Mouse (Mus musculus) G1E (cell line): ENCODE data around the gene Harbi1. TPM values are rescaled to one million over a fixed set of nuclear protein-coding genes. Genes with fewer than 3 reads are reported as not detected.

ENCODE experiments used
- ATAC-seq: 2 replicates; pipeline ENCODE4 v1.8.0; 2016; ENCODE audit warnings: mild to moderate bottlenecking; ENCODE audit not compliant: insufficient number of reproducible peaks, poor library complexity, low FRiP score, severe bottlenecking; ENCODE audit errors: extremely low read depth
- DNase-seq: peaks from one replicate; pipeline ENCODE4 v3.0.0; 2012; ENCODE audit warnings: low spot score
- H3K27me3 ChIP-seq: 2 replicates; pipeline ENCODE4 v1.6.1; 2012; ENCODE audit warnings: mild to moderate bottlenecking, low read length, inconsistent platforms; ENCODE audit not compliant: insufficient read depth
- H3K36me3 ChIP-seq: replicated peaks from 2 replicates; pipeline ENCODE3; 2012; ENCODE audit warnings: mild to moderate bottlenecking, inconsistent platforms
- H3K4me1 ChIP-seq: 2 replicates; pipeline ENCODE4 v1.6.1; 2012; ENCODE audit warnings: low read depth, low read length, inconsistent platforms, mixed read lengths; ENCODE audit not compliant: insufficient read depth
- H3K4me3 ChIP-seq: 2 replicates; pipeline ENCODE4 v1.5.1; 2012; ENCODE audit warnings: low read depth, mild to moderate bottlenecking, inconsistent platforms, low read length, moderate library complexity, mixed read lengths
- H3K9me3 ChIP-seq: replicated peaks from 2 replicates; pipeline ENCODE4 v1.6.1; 2012; ENCODE audit warnings: inconsistent platforms
- CTCF ChIP-seq: IDR thresholded peaks from 2 replicates; pipeline ENCODE4 v1.5.1; 2012; ENCODE audit warnings: low read depth, low read length, inconsistent platforms, mixed read lengths
- GATA1 ChIP-seq: IDR thresholded peaks from 2 replicates; pipeline ENCODE4 v1.6.1; 2012; ENCODE audit warnings: borderline replicate concordance, low read length, inconsistent platforms, mixed read lengths
- GATA2 ChIP-seq: IDR thresholded peaks from 2 replicates; pipeline ENCODE4 v1.6.1; 2012; ENCODE audit warnings: low read depth, low read length, inconsistent platforms, borderline replicate concordance
- POLR2AphosphoS5 ChIP-seq: IDR thresholded peaks from 2 replicates; pipeline ENCODE4 v1.6.1; 2012; ENCODE audit warnings: low read depth, low read length, inconsistent platforms; ENCODE audit not compliant: insufficient replicate concordance
- TAL1 ChIP-seq: conservative IDR thresholded peaks from 2 replicates; pipeline ENCODE4 v1.6.1; 2012; ENCODE audit warnings: low read depth, low read length, inconsistent platforms, mixed read lengths
- polyA plus RNA-seq: library from polyadenylated mRNA; stranded (reverse); fragments of >175 nt; gene quantifications from 2 replicates; pipeline ENCODE4 v1.2.3, GENCODE M21; 2012
- total RNA-seq, 2 experiments: library from RNA; stranded (forward) in 1 of 2; stranded (reverse) in 1 of 2; fragments of 200-1000 nt in 1 of 2; fragments of >200 nt in 1 of 2; fragmentation: Nextera tagmentation in 1 of 2; gene quantifications; 2 replicates each; pipeline ENCODE4 v1.2.3; 2014 to 2017

Harbi1 gene
- total and polyA plus RNA-seq, 3 experiments, result 2.9 to 15.2 (median 14.8) TPM

DNA sequence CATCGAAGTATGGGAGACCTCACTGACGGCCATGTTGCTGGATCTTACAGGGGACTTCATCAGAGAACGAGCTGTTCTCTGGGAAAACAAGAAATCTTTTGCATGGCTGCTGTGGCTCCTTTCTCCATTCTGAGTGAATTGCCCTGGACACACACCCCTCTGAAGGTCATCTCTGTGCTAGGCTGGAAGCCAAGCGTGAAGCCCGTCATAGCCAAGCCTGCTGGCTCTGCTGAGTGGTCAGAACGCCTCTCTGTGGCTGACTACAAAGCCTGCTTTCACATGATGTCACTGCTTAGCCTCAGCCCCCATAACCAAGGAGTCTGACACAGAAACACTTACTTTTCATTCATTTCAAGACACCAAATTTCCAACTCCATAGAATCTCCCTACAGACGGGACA lies 21.2 kb upstream of the Harbi1 start:
- no peaks in the 10 kb centered on the region for H3K9me3 ChIP-seq
- no peaks in the 10 kb centered on the region for H3K27me3 ChIP-seq
- ATAC-seq (no peak), DNase-seq (no peak)
- H3K4me3 ChIP-seq, result no peak overlapping the region
- TF ChIP-seq GATA2 (no peak), GATA1 (no peak), POLR2AphosphoS5 (no peak), TAL1 (no peak), CTCF (no peak)
- no peaks in the 10 kb centered on the region for H3K4me1 ChIP-seq
- peaks cover 74% of the 10 kb centered on the region for H3K36me3 ChIP-seq

DNA sequence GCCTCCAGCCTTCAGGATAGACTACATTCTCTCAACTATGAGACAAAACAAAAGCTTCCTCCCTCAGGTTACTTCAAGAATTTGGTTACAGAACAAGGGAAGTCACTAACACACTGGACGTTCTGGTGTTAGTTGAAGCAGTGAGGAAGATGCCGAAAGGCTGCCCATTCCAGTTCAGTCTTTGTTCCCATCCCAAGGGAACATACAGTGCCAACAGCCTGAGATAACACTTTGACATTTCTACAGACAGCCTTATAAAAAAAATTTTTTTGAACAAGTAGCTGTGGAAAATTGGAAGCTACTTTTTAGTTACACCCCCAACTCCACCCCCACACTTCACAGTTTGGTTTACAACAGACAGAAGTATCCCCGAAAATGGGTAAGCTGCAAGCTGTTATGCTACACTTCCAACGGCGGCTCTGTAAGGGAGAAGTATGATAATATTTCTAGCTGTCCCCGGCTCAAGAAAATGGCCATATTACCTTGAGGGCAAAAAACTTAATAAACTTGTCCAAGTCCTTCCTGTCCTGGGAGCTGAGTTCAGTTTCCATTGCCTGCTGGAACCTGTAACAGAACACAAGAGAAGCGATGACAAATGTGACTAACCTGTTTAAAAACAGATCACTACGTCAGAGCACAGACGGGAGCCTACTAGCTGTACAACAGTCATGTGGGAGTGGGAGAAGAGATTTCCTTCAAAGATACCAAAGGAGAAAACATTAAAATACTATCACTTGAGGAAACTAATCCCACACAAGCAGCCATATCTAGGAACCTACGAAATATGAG lies 15.0 kb upstream of the Harbi1 start:
- Histone ChIP-seq H3K4me1 (no peaks in the 10 kb centered on the region; the same call in 1 of the 2 replicates), H3K27me3 (no peaks in the 10 kb centered on the region), H3K36me3 (peaks cover 40% of the 10 kb centered on the region), H3K9me3 (no peaks in the 10 kb centered on the region), H3K4me3 (no peak overlapping the region)
- ATAC-seq, result no peak
- no peak for DNase-seq
- TF ChIP-seq CTCF (no peak), GATA1 (no peak), GATA2 (no peak), POLR2AphosphoS5 (no peak), TAL1 (no peak)

DNA sequence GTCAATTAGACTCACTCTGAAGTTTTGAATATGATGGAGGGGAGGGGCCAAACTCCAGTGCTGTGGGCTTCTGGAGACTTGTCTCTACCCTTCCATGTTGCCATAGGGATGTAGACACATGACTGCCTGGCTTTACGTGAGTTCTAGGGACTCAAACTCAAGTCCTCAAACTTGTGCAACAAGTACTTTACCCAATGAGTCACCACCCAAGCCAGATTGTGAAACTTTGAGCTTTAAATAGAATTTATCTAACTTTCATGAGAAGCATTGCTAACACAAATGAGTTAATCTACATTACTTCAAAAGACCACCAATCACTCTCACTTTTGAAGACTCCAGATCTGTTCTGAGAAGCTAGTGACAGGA lies 14.4 kb upstream of the Harbi1 start:
- DNase-seq (no peak), ATAC-seq (no peak)
- Histone ChIP-seq H3K4me1 (no peaks in the 10 kb centered on the region; the same call in 1 of the 2 replicates), H3K9me3 (no peaks in the 10 kb centered on the region), H3K36me3 (peaks cover 38% of the 10 kb centered on the region), H3K27me3 (no peaks in the 10 kb centered on the region), H3K4me3 (no peak overlapping the region)
- TF ChIP-seq POLR2AphosphoS5 (no peak), GATA2 (no peak)

DNA sequence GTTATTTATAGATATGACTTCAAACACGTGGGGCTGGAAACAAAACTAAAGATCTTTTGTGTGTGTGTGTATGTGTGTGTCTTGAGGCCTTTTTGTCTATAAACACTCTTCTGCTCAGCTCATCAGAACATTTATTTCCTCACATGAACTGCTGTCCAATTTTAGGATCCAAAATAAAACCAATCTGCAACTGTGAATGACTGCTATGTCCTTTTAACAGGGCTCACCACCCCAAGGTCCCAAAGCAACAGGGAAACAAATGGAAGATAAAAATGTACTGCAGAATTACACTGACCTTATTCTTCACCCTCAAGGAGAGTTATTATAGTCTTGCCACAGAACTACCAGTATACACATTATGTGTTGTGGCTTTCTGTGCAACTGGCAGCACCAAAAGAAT lies 11.4 kb upstream of the Harbi1 start:
- no peak for ATAC-seq
- Histone ChIP-seq H3K9me3 (no peaks in the 10 kb centered on the region), H3K4me1 (no peaks in the 10 kb centered on the region; the same call in 1 of the 2 replicates), H3K4me3 (no peak overlapping the region), H3K36me3 (peaks cover 26% of the 10 kb centered on the region), H3K27me3 (no peaks in the 10 kb centered on the region)
- TF ChIP-seq GATA2, result no peak
- TF ChIP-seq CTCF, result no peak
- TF ChIP-seq GATA1, result no peak
- no peak for TF ChIP-seq TAL1
- no peak for TF ChIP-seq POLR2AphosphoS5
- DNase-seq, result no peak

DNA sequence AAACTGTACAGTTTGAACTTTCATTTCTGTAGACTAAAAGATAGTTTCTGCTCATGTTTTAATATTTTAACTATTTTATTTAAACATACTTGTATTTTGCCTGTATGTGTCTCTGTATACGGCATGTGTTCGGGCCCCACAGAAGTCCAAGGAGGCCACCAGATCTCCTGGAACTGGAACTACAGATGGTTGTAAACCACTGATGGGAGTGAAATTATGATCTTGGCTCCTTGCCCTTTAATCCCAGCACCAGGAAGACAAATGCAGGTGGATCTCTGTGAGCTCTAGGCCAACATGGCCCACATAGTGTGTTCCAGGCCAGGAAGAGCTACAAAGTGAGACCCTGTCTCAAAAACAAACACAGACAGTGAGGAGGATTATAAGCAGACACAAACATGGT lies 9.3 kb upstream of the Harbi1 start:
- H3K9me3 ChIP-seq, result no peaks in the 10 kb centered on the region
- ATAC-seq (no peak), DNase-seq (no peak)
- H3K27me3 ChIP-seq, result no peaks in the 10 kb centered on the region
- no peak overlapping the region for H3K4me3 ChIP-seq
- no peak for TF ChIP-seq GATA1
- TF ChIP-seq TAL1, result no peak
- no peak for TF ChIP-seq POLR2AphosphoS5
- TF ChIP-seq GATA2, result no peak
- TF ChIP-seq CTCF, result no peak
- H3K4me1 ChIP-seq, result no peaks in the 10 kb centered on the region
- H3K36me3 ChIP-seq, result peaks cover 13% of the 10 kb centered on the region

DNA sequence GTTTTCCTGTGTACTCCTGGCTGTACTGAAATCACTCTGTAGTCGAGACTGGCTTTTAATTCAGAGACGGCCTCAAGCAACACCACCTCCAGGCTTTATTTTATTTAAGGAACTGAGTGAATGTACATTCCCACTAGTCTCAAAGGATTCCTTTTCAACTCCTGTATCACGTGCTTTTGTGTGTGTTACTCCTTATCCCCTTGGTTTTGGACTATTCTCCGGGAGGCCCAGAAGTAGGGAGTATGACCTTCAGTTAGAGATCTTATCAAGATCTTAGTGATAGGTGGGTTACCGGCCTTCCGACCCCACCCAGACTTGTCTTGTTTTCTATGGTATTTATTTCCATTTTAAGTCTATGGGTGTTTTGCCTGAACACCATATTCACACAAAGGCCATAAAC lies 4.9 kb upstream of the Harbi1 start:
- no peak overlapping the region for H3K4me3 ChIP-seq
- H3K27me3 ChIP-seq, result no peaks in the 10 kb centered on the region
- ATAC-seq (no peak), DNase-seq (no peak)
- no peak for TF ChIP-seq GATA2
- no peak for TF ChIP-seq CTCF
- TF ChIP-seq TAL1, result no peak
- TF ChIP-seq POLR2AphosphoS5, result no peak
- no peak for TF ChIP-seq GATA1
- peaks cover 6% of the 10 kb centered on the region for H3K4me1 ChIP-seq
- H3K36me3 ChIP-seq, result peaks cover 14% of the 10 kb centered on the region
- no peaks in the 10 kb centered on the region for H3K9me3 ChIP-seq

DNA sequence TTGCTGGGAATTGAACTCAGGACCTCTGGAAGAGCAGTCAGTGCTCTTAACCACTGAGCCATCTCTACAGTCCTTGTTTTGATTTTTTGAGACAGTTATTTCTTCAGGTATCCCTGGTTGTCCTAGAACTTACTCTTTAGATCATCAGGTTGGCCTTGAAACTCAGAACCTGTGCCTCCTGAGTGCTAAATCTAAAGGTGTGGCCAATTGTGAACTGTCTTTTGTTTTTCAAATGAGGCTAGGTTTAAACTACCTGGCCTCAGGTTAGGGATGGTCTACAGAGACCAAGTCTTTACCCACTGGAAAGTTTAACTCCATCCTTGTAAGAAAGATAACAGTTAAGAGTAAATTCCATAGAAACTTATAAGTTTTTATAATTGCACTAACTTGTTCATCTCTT lies 4.2 kb upstream of the Harbi1 start:
- ATAC-seq (no peak), DNase-seq (no peak)
- Histone ChIP-seq H3K27me3 (no peaks in the 10 kb centered on the region), H3K4me3 (no peak overlapping the region), H3K36me3 (peaks cover 11% of the 10 kb centered on the region), H3K9me3 (no peaks in the 10 kb centered on the region), H3K4me1 (peaks cover 8% of the 10 kb centered on the region)
- TF ChIP-seq TAL1 (no peak), CTCF (no peak), GATA1 (no peak), GATA2 (no peak), POLR2AphosphoS5 (no peak)
